Mouse (Mus musculus) layer of hippocampus, postnatal 25 days (tissue): Measurements from ENCODE around the gene Plpp7. TPM values are rescaled to one million over a fixed set of nuclear protein-coding genes. Genes with fewer than 3 reads are reported as not detected.

ENCODE experiments used
- DNase-seq, 2 experiments: peaks; one replicate each; pipeline ENCODE4 v3.0.0; 2022; ENCODE audit warnings: mixed read lengths in 2 of 2, low spot score in 1 of 2; ENCODE audit errors: extremely low spot score in 1 of 2
- total RNA-seq, 2 experiments: library from RNA; stranded (reverse); gene quantifications; 2 replicates each; pipeline ENCODE4 v1.2.3; 2021

Plpp7 gene
- total RNA-seq, 2 experiments from 2014 or later, result 23.7 to 24.4 TPM

DNA sequence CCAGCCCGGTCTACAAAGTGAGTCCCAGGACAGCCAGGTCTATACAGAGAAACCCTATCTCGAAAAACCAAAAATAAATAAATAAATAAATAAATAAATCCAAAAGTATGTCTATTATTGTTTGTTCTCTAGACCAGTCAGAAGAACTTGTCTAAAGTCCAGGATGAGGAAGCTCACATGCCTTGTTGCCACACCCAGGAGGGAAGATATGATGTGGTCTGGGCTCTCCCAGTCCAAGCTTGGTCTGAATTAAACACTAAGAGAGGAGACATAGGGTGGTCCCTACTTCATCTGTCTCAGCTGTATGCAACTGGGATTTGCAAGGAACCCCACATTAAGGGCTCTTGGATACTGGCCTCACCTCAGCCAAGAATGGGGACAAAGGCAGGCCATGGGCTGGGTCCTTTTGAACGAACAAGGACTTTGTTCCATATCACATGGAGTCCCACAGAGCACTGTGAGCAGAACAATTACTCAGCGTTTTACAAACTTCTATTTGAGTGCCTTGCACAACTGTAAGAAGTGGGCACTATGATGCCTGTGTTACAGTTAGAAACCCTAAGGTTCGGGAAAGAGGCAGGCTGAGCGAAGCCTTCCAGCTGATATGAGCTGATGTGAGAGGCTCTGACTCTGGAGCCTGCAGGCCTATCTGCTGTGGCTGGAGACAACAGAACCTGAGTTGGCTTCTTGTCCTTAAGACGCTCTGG is 1.2 kb upstream of the Plpp7 start:
- DNase-seq, result no peak

DNA sequence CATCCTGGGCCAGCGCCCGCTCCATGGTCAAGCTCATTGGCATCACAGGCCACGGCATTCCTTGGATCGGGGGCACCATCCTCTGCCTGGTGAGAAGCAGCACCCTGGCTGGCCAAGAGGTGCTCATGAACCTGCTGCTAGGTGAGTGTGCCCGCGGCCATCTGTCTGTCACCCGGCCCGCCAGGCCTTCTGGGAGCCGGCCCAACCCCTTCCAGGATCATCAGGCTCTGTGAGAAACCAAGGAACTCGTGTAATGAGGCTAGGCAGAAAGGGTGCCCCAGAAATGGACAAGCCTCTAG is 743 bp downstream of the Plpp7 start:
- no peak for DNase-seq

DNA sequence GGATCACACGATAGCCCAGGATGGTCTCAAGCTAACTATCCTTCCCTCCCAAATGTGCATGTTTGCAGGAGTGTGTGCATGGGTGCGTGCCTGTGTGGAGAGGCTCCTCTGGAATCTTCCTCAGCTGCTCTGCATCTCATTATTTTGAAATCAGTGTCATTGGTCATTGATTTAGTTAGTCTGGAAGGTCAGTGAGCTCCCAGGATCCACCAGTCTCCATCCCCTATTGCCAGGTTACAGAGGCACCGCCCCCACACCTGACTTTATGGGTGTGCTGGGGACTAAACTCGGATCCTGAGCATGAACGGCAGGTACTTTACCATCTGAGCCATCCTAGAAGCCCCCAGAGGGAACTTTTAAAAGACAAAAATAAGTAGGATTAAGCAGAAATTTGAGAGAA is 7.6 kb downstream of the Plpp7 start:
- no peak for DNase-seq

DNA sequence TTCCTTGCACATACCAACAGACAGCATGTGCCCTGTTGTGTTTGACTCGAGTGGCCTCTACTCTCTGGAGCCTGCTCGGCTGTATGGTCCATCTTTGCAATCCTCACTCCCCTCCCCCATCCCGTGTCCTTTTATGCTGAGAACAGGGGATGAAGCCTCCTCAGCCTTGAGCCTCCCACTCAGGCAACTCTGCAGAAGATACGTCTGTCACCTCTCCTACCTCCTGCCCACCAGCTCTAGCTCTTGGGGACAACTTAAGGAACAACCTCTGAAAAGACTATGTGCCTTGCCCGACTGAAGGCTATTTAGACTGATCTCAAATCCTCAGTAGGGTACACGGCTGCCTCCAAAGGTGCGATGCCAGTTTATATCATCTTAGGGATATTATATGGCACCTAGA is 8.2 kb downstream of the Plpp7 start:
- no peak for DNase-seq

DNA sequence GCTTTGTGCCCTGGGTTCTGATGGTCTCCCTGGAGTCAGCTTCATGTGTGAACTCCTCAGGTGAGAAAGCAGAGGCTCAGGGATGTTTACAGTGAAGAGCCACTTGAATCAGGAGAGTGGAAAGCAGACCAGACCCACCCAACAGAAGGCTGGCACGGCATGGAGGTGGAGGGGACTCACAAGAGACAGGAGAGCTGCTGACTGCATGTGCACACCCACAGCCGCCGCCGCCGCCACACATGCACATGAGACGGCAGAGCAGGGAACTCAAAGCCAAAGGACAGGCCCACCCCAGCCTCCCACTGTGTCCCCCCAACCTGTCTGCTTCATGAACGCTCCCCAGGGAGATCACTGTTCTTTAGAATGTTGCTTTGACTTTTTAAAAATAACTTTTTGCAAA is 8.8 kb downstream of the Plpp7 start:
- DNase-seq, result no peak

DNA sequence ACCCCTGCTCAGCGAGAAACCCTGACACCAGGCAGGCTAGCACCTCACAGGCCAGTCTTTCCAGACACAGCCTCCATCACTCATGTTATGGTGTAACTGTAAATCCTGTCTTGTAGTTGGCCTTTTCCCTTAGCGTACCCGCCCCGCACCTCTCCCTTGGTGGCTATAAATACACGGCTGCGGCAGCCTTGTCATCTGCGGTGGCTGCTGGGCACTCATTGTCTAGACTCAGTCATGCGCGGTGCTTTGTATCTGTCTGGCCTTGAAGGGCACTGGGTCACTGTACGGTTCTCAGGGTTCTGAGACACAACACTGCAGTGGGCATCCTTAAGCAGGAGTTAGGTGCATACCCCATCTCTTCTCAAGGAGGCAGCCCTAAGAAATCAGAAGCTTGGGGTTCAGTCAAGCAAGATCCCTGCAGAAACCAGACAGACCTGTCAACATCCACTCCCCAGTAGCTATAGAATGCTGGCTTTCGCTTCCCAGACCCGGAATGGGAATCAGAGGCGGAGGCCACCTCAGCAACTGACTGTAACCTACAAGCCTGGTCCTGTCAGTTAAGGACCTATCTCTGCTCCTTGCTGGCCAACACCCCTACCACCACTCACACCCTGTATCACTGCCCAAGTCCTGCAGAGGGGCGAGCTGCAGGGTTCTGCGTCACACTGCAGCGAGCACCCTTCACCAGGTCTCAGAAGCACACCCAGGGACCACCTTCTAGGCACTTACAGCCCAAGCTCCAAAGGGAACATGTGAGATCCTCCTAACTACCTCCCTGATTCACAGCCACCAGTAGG is 10.0 kb downstream of the Plpp7 start:
- no peak for DNase-seq

DNA sequence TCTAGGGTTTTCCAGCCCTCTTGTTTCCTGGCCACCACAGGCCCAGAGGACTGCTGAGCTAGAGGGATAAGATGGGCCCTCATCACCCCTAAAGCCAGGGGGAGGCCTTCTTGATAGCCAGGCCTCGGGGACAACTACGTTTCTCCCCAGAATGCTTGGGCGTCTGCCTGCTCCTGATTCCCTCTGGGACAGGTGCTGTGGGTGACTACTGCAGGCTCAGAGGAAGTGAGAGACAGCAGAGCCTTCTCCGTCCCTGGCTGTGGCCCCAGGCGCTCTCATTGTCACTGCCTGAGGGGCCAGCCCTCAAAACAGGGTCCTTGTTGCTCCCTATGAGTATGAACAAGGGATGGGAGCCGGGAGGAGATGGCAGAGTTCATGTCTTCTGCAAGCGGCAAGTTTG is 10.6 kb downstream of the Plpp7 start:
- DNase-seq, result no peak

DNA sequence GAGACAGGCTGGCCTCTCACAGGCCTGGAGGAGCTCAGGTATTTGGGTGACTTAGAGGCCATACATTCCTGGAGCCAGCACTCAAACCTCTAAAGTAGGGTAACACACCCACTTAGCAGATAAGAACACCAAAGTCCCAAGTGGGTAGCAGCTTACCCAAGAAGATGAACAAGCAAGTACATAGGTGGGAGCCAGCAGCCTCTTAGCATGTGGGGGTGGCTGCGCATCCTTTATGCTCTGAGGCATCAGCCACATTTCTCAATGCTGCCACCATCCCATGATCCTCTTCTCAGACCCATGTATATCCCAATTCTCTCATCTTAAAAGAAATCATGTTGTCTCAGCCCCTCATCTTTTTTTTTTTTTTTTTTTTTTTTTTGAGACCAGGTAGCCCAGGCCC is 15.9 kb downstream of the Plpp7 start:
- no peak for DNase-seq

DNA sequence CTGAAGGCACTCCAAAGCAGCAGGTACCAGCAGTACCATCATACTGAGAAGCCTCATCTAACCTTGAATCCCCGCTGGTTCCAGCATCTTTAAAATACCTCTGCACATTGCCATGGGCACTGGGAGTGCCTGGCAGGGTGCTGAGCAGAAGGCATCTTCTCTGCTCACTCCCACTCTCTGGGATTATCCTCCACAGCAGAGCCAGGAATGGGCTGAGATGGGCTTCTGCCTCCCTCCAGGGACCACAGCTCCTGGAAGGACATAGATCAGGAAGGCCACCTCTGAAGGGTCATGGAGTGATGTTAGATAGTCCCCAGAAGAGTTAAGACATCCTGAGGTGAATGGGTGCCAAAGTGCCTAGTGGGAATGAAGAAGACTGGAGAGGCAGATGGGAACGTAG is 17.2 kb downstream of the Plpp7 start:
- DNase-seq, result no peak

DNA sequence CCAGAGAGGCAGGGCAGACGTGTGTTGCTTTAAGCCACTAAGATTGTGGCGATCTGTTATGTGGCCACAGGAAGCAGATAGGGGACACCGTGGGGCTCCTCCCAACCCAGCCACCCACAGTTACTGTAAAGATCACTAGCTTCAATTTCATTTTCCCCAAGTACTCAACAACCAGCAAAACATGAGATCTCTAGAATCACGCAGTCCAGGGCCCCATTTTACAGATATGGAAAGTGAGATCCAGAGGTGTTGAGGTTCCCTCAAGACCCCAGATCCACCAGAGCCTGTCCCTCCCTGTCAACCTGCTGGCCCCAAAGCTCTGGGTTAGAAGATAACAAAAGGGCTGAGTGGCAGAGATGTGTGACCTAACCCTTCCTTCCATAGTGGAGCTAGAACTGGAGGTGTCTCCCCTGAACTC is 20.5 kb downstream of the Plpp7 start:
- DNase-seq, result no peak

DNA sequence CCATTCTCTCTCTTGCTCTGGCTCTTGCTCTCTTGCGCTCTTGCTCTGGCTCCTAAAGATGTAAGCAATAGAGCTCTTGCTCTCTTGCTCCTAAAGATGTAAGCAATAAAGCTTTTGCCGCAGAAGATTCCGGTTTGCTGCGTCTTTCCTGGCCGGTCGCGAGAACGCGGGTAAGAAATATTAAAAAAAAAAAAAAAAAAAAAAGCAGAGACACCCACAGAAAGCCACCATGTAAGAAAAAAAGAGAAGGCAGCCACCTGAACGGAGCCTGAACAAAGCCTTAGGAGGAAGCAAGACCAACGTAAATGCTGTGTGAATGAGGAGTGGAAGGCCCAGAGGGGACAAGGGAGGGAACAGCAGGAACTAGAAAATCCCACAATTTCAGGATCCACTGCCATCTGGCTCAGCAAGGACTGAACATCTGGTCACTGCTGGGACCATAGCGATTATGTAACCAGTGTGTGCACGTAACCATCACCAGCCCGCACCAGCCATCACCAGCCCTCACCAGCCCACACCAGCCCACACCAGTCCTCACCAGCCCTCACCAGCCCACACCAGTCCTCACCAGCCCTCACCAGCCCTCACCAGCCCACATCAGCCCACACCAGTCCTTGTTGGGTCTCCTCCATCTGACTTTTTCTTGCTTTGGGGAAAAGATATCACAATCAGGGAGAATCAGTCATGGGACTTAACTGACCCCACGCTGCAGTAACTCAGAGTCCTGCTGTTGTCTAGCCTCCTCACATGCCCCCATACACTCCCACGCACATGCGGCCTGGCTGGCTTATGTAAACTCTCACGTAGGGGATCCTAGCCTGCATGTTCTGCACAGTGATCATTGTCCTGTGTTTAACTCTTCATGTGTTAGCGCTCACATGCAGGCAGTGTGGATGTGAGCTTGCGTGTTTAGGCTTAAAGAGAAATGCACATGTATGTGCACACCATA is 24.7 kb downstream of the Plpp7 start:
- no peak for DNase-seq

DNA sequence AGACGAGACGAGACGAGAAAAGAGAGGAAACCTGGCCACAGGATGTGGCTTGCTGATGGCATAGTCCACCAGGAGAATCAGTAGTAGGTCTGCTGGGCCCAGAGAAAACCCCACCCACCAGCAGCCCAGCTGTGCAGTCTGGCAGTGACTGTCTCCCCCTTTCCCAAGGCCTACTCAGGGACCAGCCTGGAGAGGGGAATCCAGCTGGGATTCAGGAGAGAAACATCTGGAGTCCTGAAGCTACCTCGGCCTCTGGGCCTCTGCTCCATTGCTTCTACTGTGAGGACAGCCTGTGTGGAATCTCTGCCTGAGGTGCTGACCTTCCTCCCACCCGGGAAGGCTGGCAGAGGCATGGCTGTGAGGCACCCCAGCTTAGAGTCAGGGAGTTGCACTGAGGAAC is 25.8 kb downstream of the Plpp7 start:
- no peak for DNase-seq

DNA sequence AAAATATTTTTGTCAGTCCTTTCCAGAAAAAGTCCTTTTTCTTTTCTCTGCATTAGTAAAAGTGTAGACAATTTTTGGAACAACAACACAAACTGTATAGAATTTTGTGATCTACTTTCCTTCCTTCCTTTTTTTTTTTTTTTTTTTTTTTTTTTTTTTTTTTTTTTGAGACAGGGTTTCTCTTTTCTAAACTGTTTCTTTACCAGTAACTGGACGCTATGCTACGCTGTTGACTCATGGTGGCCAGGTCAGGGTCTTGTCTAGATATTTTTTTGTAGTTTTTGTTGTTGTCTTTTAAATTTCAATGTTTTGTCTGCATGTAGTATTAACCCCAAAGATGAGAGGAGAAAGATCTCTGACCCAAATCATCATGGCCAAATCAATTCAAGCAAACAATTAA is 26.5 kb downstream of the Plpp7 start:
- DNase-seq, result no peak

DNA sequence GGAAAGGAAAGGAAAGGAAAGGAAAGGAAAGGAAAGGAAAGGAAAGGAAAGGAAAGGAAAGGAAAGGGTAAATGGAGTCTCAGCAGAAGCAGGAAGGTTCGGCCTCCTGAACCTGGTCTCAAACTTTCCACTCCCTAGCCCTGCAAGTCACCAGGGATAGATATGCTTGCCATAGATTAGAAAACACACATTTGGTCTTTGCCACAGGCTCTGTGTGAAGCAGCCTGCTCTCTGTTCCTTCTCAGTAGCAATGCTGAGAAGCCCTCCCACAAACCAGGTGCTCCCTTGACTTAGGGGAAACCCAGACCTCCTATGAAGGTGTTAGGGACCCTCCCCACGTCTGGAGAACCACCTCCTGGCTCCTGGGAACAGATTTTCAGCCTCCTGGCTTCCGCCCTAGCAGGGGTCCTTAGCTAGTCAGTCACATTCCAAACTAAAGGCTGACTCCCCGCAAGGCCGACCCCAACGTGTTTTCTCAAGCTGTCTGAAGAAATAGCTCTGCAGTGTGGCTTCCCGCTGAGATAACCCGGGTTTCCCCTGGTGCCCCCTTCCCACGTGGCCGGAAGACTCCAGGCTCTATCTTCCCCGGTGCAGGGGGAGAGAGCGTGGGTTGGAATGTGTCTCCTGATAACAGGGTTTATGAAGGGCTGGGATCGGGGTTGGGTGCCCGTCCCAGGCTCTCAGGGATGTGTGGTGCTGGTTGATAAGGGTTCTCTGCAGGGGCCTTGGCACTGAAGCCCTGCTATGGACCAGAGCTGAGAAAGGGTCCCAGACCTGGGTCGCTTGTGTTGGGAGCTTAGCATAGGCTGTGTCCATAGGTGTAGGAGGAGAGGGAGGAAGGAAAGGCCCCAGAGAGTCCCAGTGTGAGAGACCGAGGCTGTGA is 32.6 kb downstream of the Plpp7 start:
- no peak for DNase-seq

DNA sequence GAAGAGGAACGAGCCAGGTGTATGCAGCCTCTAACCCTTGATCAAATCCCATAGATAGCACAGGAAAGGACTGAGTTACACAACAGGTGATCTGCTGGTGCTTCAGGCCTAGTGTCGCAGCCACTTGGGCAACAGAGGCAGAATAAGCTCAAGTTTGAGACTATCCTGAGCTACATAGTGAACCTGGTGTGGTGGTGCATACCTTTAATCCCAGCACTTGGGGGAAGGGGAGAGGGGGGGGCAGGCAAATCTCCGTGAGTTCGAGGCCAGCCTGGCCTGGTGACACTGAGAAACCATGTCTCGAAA is 33.2 kb downstream of the Plpp7 start:
- no peak for DNase-seq

DNA sequence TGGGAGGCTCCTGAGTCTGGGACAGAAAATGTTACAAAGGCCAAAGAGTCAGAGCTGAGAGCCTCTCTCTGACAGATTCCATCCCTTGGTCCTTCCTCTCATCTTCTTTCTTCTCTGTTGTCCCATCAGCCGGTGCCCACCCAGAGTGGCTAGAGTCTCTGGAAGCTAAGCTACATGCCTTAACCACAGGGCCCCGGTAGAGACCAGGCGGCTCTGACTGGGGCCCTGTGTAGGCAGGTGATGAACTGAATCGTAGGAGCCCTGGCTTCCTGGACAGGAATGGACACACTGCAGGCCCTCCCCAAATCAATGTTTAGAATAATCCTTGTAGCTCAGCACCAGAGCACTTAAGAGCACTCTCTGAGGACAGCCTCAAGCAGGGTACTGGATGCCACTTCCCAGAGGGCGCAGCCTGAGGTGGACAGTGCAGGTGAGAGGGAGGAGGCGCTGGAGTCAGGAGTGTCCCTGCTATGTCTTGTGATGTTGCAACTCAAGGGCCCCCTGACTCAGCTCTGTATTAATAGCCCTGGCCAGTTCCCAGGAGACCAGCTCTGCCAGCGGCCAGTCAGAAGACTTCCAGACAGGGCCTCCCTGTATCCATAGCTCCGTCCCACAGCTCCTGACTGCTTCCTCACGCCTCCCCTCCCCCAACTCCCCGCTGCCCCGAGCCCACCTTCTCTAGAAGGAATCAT is 34.2 kb downstream of the Plpp7 start:
- DNase-seq, result no peak

DNA sequence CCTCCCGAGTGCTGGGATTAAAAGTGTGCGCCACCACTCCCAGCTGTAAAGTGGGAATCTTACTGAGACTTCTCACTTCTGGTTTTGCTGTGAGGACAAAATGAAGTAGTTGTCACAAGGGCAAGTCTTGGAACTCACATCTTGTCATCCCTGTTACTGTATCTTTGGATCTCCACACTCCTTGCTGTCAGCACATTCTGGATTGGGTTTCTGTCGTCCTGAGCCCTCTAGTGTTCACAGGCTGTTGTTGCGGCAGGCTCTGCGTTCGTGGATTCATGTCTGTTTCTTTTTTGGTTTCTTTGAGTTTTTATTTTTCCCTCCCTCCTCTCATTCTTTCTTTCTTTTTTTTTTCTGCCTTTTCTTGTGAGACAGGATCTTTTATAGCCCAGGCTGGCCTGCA is 35.1 kb downstream of the Plpp7 start:
- DNase-seq, result peak in 1 of 2 experiments; percentile 54

DNA sequence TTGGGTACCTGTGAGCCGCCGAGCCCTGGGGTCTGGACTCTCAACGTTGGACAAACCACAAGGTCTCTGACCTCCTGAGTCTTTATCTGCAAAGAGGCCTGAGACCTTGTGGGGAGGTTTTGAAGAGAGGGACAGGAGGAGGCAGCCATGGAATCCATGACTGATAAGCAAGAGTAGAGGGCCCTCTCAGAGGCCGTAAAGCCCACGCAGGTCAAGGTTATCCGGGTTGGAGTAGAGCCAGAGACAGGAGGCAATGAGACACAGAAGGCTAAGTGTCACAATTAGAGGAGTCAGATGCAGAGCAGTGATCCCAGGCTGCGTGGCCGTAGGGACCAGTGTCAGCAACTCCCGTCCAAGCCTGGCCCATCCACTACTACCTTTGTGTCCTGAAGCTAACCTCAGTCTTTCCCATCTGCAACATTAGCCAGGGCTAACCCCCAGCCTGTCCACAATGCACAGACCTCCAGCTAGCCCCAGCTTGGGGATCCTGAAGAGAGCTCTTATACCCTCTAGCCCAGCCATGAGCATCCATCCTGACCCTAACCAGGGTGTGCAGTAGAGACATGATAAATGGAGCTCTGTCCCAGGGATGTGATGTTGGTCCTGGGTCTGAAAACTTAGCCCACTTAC is 36.0 kb downstream of the Plpp7 start:
- DNase-seq, result no peak

DNA sequence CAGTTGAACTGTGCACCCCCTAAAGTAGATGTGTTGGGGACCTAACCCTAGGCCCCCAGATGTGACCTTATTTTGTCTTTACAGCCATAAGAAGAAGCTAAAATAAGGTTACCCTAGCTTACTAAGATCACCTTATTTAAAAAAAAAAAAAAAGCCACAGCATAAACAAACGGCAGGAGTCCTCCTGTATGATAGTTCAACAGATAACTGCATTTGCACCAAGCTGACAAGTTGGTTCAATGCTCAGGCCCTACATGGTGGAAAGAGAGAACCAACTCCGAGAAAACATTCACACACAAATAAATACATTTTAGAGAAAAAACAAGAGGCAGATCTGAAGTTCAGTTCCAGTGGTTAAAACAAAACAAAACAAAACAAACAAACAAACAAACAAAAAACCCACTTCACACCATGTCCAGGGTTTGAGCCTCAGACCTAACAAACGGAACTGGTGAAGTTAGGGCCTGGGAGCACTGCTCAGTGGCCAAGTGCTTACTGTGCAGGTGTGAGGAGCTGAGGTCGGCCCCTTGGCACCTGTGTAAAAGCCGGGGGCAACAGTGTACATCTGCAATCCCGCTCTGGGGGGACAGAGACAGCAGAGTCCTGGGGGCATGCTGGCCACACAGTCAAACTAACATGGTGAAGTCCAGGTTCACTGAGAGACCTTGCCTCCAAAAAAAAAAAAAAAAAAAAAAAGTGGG is 36.7 kb downstream of the Plpp7 start:
- no peak for DNase-seq
